Mouse (Mus musculus) adrenal gland, postnatal 14 days (tissue): ENCODE results near the gene Fyn. TPM values are rescaled to one million over a fixed set of nuclear protein-coding genes. Genes with fewer than 3 reads are reported as not detected.

ENCODE experiments used
- DNase-seq: peaks from one replicate; pipeline ENCODE4 v3.0.0; 2021; ENCODE audit warnings: mixed read lengths
- total RNA-seq: library from RNA; stranded (reverse); gene quantifications from 2 replicates; pipeline ENCODE4 v1.2.3, GENCODE M21; 2021

Gene Fyn
- total RNA-seq, 1 experiment from 2014 or later: 51.8 TPM

- DNase-seq: peak; percentile 61
These were observed 43.4 kb downstream of the Fyn start for GRCm38 (mm10) chr10:39411857-39412559.

- DNase-seq: no peak
These were observed 44.4 kb downstream of the Fyn start for GRCm38 (mm10) chr10:39412826-39413620.

GRCm38 (mm10) chr10:39414068-39414467 is 45.4 kb downstream of the Fyn start:
- no peak for DNase-seq

GRCm38 (mm10) chr10:39415586-39415985 is 46.9 kb downstream of the Fyn start:
- peak; percentile 81 for DNase-seq

- no peak for DNase-seq
These were observed 49.0 kb downstream of the Fyn start for GRCm38 (mm10) chr10:39417611-39418010.

- DNase-seq: no peak
These were observed 49.7 kb downstream of the Fyn start for GRCm38 (mm10) chr10:39418395-39418794.

- DNase-seq: peak; percentile 44
These were observed 52.4 kb downstream of the Fyn start for GRCm38 (mm10) chr10:39420842-39421617.

- peak; percentile 47 for DNase-seq
These were observed 53.1 kb downstream of the Fyn start for GRCm38 (mm10) chr10:39421772-39422171.

GRCm38 (mm10) chr10:39424643-39425042 is 56.0 kb downstream of the Fyn start:
- peak; percentile 1 for DNase-seq

- no peak for DNase-seq
These were observed 57.4 kb downstream of the Fyn start for GRCm38 (mm10) chr10:39426033-39426432.

GRCm38 (mm10) chr10:39426833-39427490 is 58.3 kb downstream of the Fyn start:
- peak; percentile 3 for DNase-seq

- DNase-seq: no peak
These were observed 61.0 kb downstream of the Fyn start for GRCm38 (mm10) chr10:39429661-39430060.

- DNase-seq: peak; percentile 70
These were observed 61.6 kb downstream of the Fyn start for GRCm38 (mm10) chr10:39430074-39430764.

GRCm38 (mm10) chr10:39431265-39431664 is 62.6 kb downstream of the Fyn start:
- DNase-seq: peak; percentile 5

GRCm38 (mm10) chr10:39432648-39433568 is 64.3 kb downstream of the Fyn start:
- DNase-seq: peak; percentile 37

GRCm38 (mm10) chr10:39433893-39434292 is 65.2 kb downstream of the Fyn start:
- DNase-seq: peak; percentile 2

- DNase-seq: peak; percentile 22
These were observed 66.2 kb downstream of the Fyn start for GRCm38 (mm10) chr10:39434758-39435448.

- DNase-seq: peak; percentile 2
These were observed 70.2 kb downstream of the Fyn start for GRCm38 (mm10) chr10:39438905-39439304.

GRCm38 (mm10) chr10:39440506-39440905 is 71.9 kb downstream of the Fyn start:
- peak; percentile 1 for DNase-seq

GRCm38 (mm10) chr10:39441636-39442035 is 73.0 kb downstream of the Fyn start:
- DNase-seq: no peak
